Mouse (Mus musculus): ENCODE measurements at regions not wholly inside any gene's neighbourhood (a gene's known extent, or its start where the extent isn't known, plus 50 kb on each side); places are given as distances from the start of the nearest gene placed in this dataset.
A peak's percentile ranks its signal among the peaks of the same experiment; 100 is the strongest.
"Not testable (repeated sequence)": the region's sequence is repeated elsewhere in the genome, so short reads cannot be mapped to it uniquely, and the experiment has no call there.

GRCm38 (mm10) chr13:50314001-50314400 is 63.9 kb upstream of the Gm906 start:
- H3K4me3 ChIP-seq; H3K27ac ChIP-seq; intact Hi-C loops (cut with DNase I); DNase-seq: not testable (repeated sequence)

GRCm38 (mm10) chr13:50322512-50322911 is 72.4 kb upstream of the Gm906 start:
- no peak for DNase-seq
- H3K4me3 ChIP-seq = no peak overlapping the region
- no peak overlapping the region for H3K27ac ChIP-seq
- peak; percentile 53 for TF ChIP-seq CTCF (IDR thresholded peaks at IDR 0.05)
- intact Hi-C loops (cut with DNase I) = no loop called here

- no peak overlapping the region for H3K4me3 ChIP-seq
- peak; percentile 37 for TF ChIP-seq CTCF (IDR thresholded peaks at IDR 0.05)
- DNase-seq = no peak
- intact Hi-C loops (cut with DNase I) = no loop called here
- no peak overlapping the region for H3K27ac ChIP-seq
Observed at GRCm38 (mm10) chr13:50328614-50329013, 78.5 kb upstream of the Gm906 start.

GRCm38 (mm10) chr13:50344121-50344520 is 73.5 kb upstream of the Fbxw17 start:
- DNase-seq = no peak
- Histone ChIP-seq H3K27ac (no peak overlapping the region), H3K4me3 (no peak overlapping the region)
- intact Hi-C loops (cut with DNase I) = no loop called here
- no peak for TF ChIP-seq CTCF (IDR thresholded peaks at IDR 0.05)

GRCm38 (mm10) chr13:50351946-50352345 is 65.7 kb upstream of the Fbxw17 start:
- no peak for DNase-seq
- no peak overlapping the region for H3K27ac ChIP-seq
- H3K4me3 ChIP-seq = no peak overlapping the region
- intact Hi-C loops (cut with DNase I) = no loop called here
- no peak for TF ChIP-seq CTCF (IDR thresholded peaks at IDR 0.05)

- H3K27ac ChIP-seq = no peak overlapping the region
- no peak for DNase-seq
- peak; percentile 44 for TF ChIP-seq CTCF (IDR thresholded peaks at IDR 0.05)
- H3K4me3 ChIP-seq = no peak overlapping the region
- intact Hi-C loops (cut with DNase I) = no loop called here
Observed at GRCm38 (mm10) chr13:50355265-50355664, 62.4 kb upstream of the Fbxw17 start.

- H3K4me3 ChIP-seq = no peak overlapping the region
- intact Hi-C loops (cut with DNase I) = no loop called here
- H3K27ac ChIP-seq = no peak overlapping the region
- DNase-seq = no peak
- no peak for TF ChIP-seq CTCF (IDR thresholded peaks at IDR 0.05)
Observed at GRCm38 (mm10) chr13:50359536-50359935, 58.1 kb upstream of the Fbxw17 start.

Data from gastrocnemius, adult 2 months (tissue).